In genomic region chr11:23855182-23855802, GRCm38 (mm10) we compare ENCODE assay signal across 8 mouse cellular contexts. TPM values are rescaled to one million over a fixed set of nuclear protein-coding genes. Genes with fewer than 3 reads are reported as not detected.
A peak's percentile ranks its signal among the peaks of the same experiment; 100 is the strongest.
DNase-seq lines count a peak whose midpoint lies in the region; ATAC-seq lines count a peak whose summit lies in the region.

No protein-coding gene starts in this region.

- ATAC-seq in kidney, embryonic 15.5 days (replicated peaks; ENCODE audit: low FRiP score): peak; percentile 69
- ATAC-seq in liver, embryonic 12.5 days: peak; percentile 44; the same call in 1 of the 2 replicates
- ATAC-seq in neural tube, embryonic 11.5 days (ENCODE audit: insufficient read depth, low FRiP score, low TSS enrichment): peak; percentile 63; the same call in 1 of the 2 replicates

- peak; percentile 64 for DNase-seq in A20 (ENCODE audit: low read depth, low spot score)
- DNase-seq in adrenal gland, adult 8-10 months: peak; percentile 37
- DNase-seq in embryo, embryonic 9.5 days (ENCODE audit: extremely low spot score): peak; percentile 49
- peak; percentile 46 for DNase-seq in heart, adult 8-10 months (ENCODE audit: low spot score)
- peak; percentile 56 for DNase-seq in neural tube, embryonic 11.5 days (ENCODE audit: low spot score)
- DNase-seq in telencephalon, adult 2 months (ENCODE audit: low read depth, low spot score): peak; percentile 17

- H3K27ac ChIP-seq in kidney, embryonic 15.5 days: no peak overlapping the region
- H3K27ac ChIP-seq in liver, embryonic 12.5 days: no peak overlapping the region
- H3K27ac ChIP-seq in neural tube, embryonic 11.5 days (ENCODE audit: low read depth, low read length): no peak overlapping the region

- H3K9me3 ChIP-seq in kidney, embryonic 15.5 days (replicated peaks): no peaks in the 10 kb centered on the region
- no peaks in the 10 kb centered on the region for H3K9me3 ChIP-seq in liver, embryonic 12.5 days (replicated peaks)
- H3K9me3 ChIP-seq in neural tube, embryonic 11.5 days (ENCODE audit: control insufficient read depth, low read length): no peaks in the 10 kb centered on the region

- H3K4me3 ChIP-seq in kidney, embryonic 15.5 days (replicated peaks): no peak overlapping the region
- H3K4me3 ChIP-seq in liver, embryonic 12.5 days: no peak overlapping the region
- H3K4me3 ChIP-seq in neural tube, embryonic 11.5 days (ENCODE audit: low read depth, low read length): no peak overlapping the region

- H3K4me2 ChIP-seq in kidney, embryonic 15.5 days: no peak overlapping the region
- no peak overlapping the region for H3K4me2 ChIP-seq in liver, embryonic 12.5 days
- H3K4me2 ChIP-seq in neural tube, embryonic 11.5 days (ENCODE audit: low read depth): no peak overlapping the region

- WGBS in kidney, embryonic 15.5 days: 19% methylated on average over 3 of the region's 3 CpGs
- WGBS in liver, embryonic 12.5 days (ENCODE audit: insufficient replicate concordance): 24% methylated on average over 3 of the region's 3 CpGs
- WGBS in neural tube, embryonic 11.5 days: 15% methylated on average over 3 of the region's 3 CpGs

- no peaks in the 10 kb centered on the region for H3K27me3 ChIP-seq in kidney, embryonic 15.5 days
- H3K27me3 ChIP-seq in liver, embryonic 12.5 days (replicated peaks): no peaks in the 10 kb centered on the region
- no peaks in the 10 kb centered on the region for H3K27me3 ChIP-seq in neural tube, embryonic 11.5 days (ENCODE audit: control insufficient read depth, insufficient read depth, low read length)

- peaks cover 38% of the 10 kb centered on the region for H3K36me3 ChIP-seq in kidney, embryonic 15.5 days
- peaks cover 36% of the 10 kb centered on the region for H3K36me3 ChIP-seq in liver, embryonic 12.5 days
- peaks cover 4% of the 10 kb centered on the region for H3K36me3 ChIP-seq in neural tube, embryonic 11.5 days (ENCODE audit: control insufficient read depth, insufficient read depth, low read length)

- no peak overlapping the region for H3K9ac ChIP-seq in kidney, embryonic 15.5 days
- no peak overlapping the region for H3K9ac ChIP-seq in liver, embryonic 12.5 days
- H3K9ac ChIP-seq in neural tube, embryonic 11.5 days (ENCODE audit: low read length): no peak overlapping the region

- H3K4me1 ChIP-seq in kidney, embryonic 15.5 days: no peaks in the 10 kb centered on the region
- H3K4me1 ChIP-seq in liver, embryonic 12.5 days: no peaks in the 10 kb centered on the region
- H3K4me1 ChIP-seq in neural tube, embryonic 11.5 days (ENCODE audit: control insufficient read depth, insufficient read depth, low read length): no peaks in the 10 kb centered on the region

RNA-seq across cellular contexts. Expression of gene Papolg, which starts 39.8 kb away (rescaled TPM):
- total RNA-seq in adrenal gland, adult 8-10 months (2022): 10 to 100 TPM; 13.4 to 16.3 (median 14.2) TPM
- total RNA-seq in heart, adult 8-10 months (2022): 1 to 10 TPM; 7.8 to 8.6 (median 8.3) TPM
- 14.3 and 14.4 TPM in 2 replicates for polyA plus RNA-seq in kidney, embryonic 15.5 days (2015; fragmentation: Nextera tagmentation; extraction: Ambion mirVana)
- 7.0 and 7.5 TPM in 2 replicates for polyA plus RNA-seq in liver, embryonic 12.5 days (2016; fragmentation: Nextera tagmentation; extraction: Ambion mirVana)
- 27.7 and 29.3 TPM in 2 replicates for polyA plus RNA-seq in neural tube, embryonic 11.5 days (2014; fragmentation: Nextera tagmentation; extraction: Ambion mirVana)
